Mouse (Mus musculus): Measurements from ENCODE around the gene Btbd35f23.
"Not testable (repeated sequence)": the region's sequence is repeated elsewhere in the genome, so short reads cannot be mapped to it uniquely, and the experiment has no call there.

Gene Btbd35f23

GRCm38 (mm10) chrX:3076575-3076974 lies at the start of gene Btbd35f23:
TSS of gene Btbd35f23 (plus strand) at chrX:3076875.
- not testable (repeated sequence) for DNase-seq (ENCODE audit: low spot score)
